Mouse (Mus musculus): ENCODE data around the gene Stard8. TPM values are rescaled to one million over a fixed set of nuclear protein-coding genes. Genes with fewer than 3 reads are reported as not detected.

Gene Stard8
- polyA plus RNA-seq, 2 experiments: 2.0 to 2.2 TPM

DNA sequence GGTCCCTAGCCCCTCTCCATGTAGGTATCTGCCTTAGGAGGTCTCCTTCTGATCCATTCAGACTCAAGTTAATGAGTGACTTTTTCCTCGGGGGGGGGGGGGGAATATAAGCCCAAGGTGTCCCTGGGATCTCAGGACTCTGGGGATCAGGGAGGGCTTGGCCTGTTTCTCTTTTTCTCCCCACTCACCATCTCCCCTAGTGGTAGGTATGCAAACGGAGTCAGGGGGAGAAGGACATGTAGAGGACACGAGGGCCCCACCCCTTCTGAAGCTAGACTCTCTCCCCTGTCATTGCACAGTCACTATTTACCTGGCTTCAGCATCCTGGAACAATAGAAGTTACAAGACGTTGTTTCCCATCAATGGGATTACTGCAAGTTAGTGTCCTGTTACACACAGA lies 45.1 kb downstream of the Stard8 start:
- H3K27ac ChIP-seq: no peak overlapping the region
- DNase-seq (ENCODE audit: low read depth in 3 of 3, low spot score in 3 of 3) (no peak), ATAC-seq (ENCODE audit: insufficient read depth) (no peak)
- no peak overlapping the region for H3K9ac ChIP-seq (replicated peaks)
- peaks cover 0 to 8% of the 10 kb centered on the region in 2 experiments; a peak in 2 of 4 replicates for H3K4me1 ChIP-seq (replicated peaks; ENCODE audit: control insufficient read depth in 2 of 2, insufficient read depth in 2 of 2, low read length in 1 of 2)
- no peaks in the 10 kb centered on the region for H3K36me3 ChIP-seq (replicated peaks; ENCODE audit: control insufficient read depth, insufficient read depth, low read depth)
- TF ChIP-seq EP300 (IDR thresholded peaks at IDR 0.05; ENCODE audit: low read depth) (no peak), CTCF (IDR thresholded peaks at IDR 0.05; ENCODE audit: low read depth) (peak; percentile 20; the same call in 1 of the 2 replicates)
- no peaks in the 10 kb centered on the region for H3K9me3 ChIP-seq (ENCODE audit: control insufficient read depth, low read length)
- no peak overlapping the region for H3K4me2 ChIP-seq (ENCODE audit: low read depth)
- WGBS (ENCODE audit: insufficient replicate concordance): 21% methylated on average over 4 of the region's 4 CpGs
- H3K27me3 ChIP-seq (ENCODE audit: control insufficient read depth, insufficient read depth, low read length): no peaks in the 10 kb centered on the region; the same call in none of the 2 replicates
- no peak overlapping the region for H3K4me3 ChIP-seq (ENCODE audit: insufficient read depth in 1 of 2, low read depth in 2 of 2, low read length in 2 of 2)

DNA sequence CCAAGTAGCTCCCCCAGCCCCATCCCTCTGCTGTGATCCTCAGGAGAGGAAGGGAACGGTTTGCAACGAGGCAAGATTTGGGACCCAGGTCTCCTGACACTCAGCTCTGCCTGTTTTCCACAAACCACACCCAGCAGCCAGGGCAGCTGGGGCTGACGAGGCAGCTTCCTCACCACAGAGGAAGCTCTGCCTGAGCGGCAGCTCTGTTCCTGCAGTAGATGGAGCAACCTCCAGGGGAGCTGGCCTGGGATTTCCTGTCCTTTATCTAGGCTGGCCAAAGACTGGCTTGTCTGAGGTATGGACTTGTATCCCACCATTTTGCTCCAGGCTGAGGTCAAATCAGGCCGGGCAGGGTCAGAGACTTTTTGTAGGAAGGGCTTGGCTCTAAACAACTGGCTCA lies 46.2 kb downstream of the Stard8 start:
- ATAC-seq (ENCODE audit: insufficient read depth) (0 out of 2 replicates have a peak, but pooled peaks have one; percentile 33), DNase-seq (ENCODE audit: low read depth in 3 of 3, low spot score in 3 of 3) (no peak)
- H3K4me3 ChIP-seq (ENCODE audit: insufficient read depth in 1 of 2, low read depth in 2 of 2, low read length in 2 of 2): no peak overlapping the region
- H3K27ac ChIP-seq: no peak overlapping the region
- 26% methylated on average over 5 of the region's 5 CpGs for WGBS (ENCODE audit: insufficient replicate concordance)
- no peak overlapping the region for H3K9ac ChIP-seq (replicated peaks)
- no peaks in the 10 kb centered on the region for H3K36me3 ChIP-seq (replicated peaks; ENCODE audit: control insufficient read depth, insufficient read depth, low read depth)
- H3K4me2 ChIP-seq (ENCODE audit: low read depth): no peak overlapping the region
- peaks cover 0 to 8% of the 10 kb centered on the region in 2 experiments; a peak in 2 of 4 replicates for H3K4me1 ChIP-seq (replicated peaks; ENCODE audit: control insufficient read depth in 2 of 2, insufficient read depth in 2 of 2, low read length in 1 of 2)
- H3K27me3 ChIP-seq (ENCODE audit: control insufficient read depth, insufficient read depth, low read length): no peaks in the 10 kb centered on the region; the same call in 1 of the 2 replicates
- no peaks in the 10 kb centered on the region for H3K9me3 ChIP-seq (ENCODE audit: control insufficient read depth, low read length)
- TF ChIP-seq EP300 (IDR thresholded peaks at IDR 0.05; ENCODE audit: low read depth) (no peak), CTCF (IDR thresholded peaks at IDR 0.05; ENCODE audit: low read depth) (no peak)

GRCm38 (mm10) chrX:99050736-99051481 lies 47.9 kb downstream of the Stard8 start:
- H3K9me3 ChIP-seq (ENCODE audit: control insufficient read depth, low read length): no peaks in the 10 kb centered on the region
- no peaks in the 10 kb centered on the region for H3K27me3 ChIP-seq (ENCODE audit: control insufficient read depth, insufficient read depth, low read length)
- H3K9ac ChIP-seq (replicated peaks): no peak overlapping the region
- WGBS (ENCODE audit: insufficient replicate concordance): 63% methylated on average over 10 of the region's 10 CpGs
- no peaks in the 10 kb centered on the region for H3K36me3 ChIP-seq (replicated peaks; ENCODE audit: control insufficient read depth, insufficient read depth, low read depth)
- H3K4me1 ChIP-seq (replicated peaks; ENCODE audit: control insufficient read depth in 2 of 2, insufficient read depth in 2 of 2, low read length in 1 of 2): peaks cover 0 to 8% of the 10 kb centered on the region in 2 experiments; a peak in 2 of 4 replicates
- no peak overlapping the region for H3K27ac ChIP-seq
- no peak for ATAC-seq (ENCODE audit: insufficient read depth)
- H3K4me2 ChIP-seq (ENCODE audit: low read depth): no peak overlapping the region
- DNase-seq (ENCODE audit: low read depth in 3 of 3, low spot score in 3 of 3): no peak
- no peak overlapping the region for H3K4me3 ChIP-seq (ENCODE audit: insufficient read depth in 1 of 2, low read depth in 2 of 2, low read length in 2 of 2)
- TF ChIP-seq CTCF (IDR thresholded peaks at IDR 0.05; ENCODE audit: low read depth) (no peak), EP300 (IDR thresholded peaks at IDR 0.05; ENCODE audit: low read depth) (no peak)

DNA sequence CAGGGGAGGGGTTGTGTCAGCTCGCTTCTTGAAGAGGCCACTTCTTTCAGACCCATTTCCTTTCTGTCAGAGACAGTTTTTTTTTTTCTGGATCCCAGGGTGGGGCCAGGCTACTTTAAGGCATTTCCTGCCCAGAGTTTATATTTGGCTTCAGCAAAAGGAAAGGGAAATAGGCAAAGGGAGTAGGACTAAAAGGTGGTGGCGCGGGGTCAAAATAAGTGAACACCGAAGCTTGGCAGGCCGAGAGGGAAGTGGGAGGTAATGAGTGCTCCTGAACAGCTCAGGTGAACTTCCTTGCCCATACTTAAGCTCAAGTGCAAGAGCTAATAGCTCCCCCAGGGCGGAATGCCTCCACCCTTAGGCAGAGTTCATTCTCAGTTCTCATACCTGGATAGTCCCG lies 49.2 kb downstream of the Stard8 start:
- TF ChIP-seq CTCF (IDR thresholded peaks at IDR 0.05; ENCODE audit: low read depth) (no peak), EP300 (IDR thresholded peaks at IDR 0.05; ENCODE audit: low read depth) (no peak)
- Histone ChIP-seq H3K27me3 (ENCODE audit: control insufficient read depth, insufficient read depth, low read length) (no peaks in the 10 kb centered on the region), H3K9me3 (ENCODE audit: control insufficient read depth, low read length) (no peaks in the 10 kb centered on the region), H3K4me2 (ENCODE audit: low read depth) (no peak overlapping the region), H3K4me3 (ENCODE audit: insufficient read depth in 1 of 2, low read depth in 2 of 2, low read length in 2 of 2) (no peak overlapping the region), H3K9ac (replicated peaks) (no peak overlapping the region), H3K4me1 (replicated peaks; ENCODE audit: control insufficient read depth in 2 of 2, insufficient read depth in 2 of 2, low read length in 1 of 2) (peaks cover 0 to 6% of the 10 kb centered on the region in 2 experiments; a peak in 2 of 4 replicates), H3K36me3 (replicated peaks; ENCODE audit: control insufficient read depth, insufficient read depth, low read depth) (no peaks in the 10 kb centered on the region), H3K27ac (no peak overlapping the region)
- DNase-seq (ENCODE audit: low read depth in 3 of 3, low spot score in 3 of 3): no peak
- 34% methylated on average over 7 of the region's 7 CpGs for WGBS (ENCODE audit: insufficient replicate concordance)
- ATAC-seq (ENCODE audit: insufficient read depth): no peak

GRCm38 (mm10) chrX:99054512-99054911 lies 51.5 kb downstream of the Stard8 start:
- 55% methylated on average over 7 of the region's 7 CpGs for WGBS (ENCODE audit: insufficient replicate concordance)
- TF ChIP-seq EP300 (IDR thresholded peaks at IDR 0.05; ENCODE audit: low read depth): no peak
- no peak for TF ChIP-seq CTCF (IDR thresholded peaks at IDR 0.05; ENCODE audit: low read depth)

More at GRCm38 (mm10) chrX:99054512-99054911, 51.5 kb downstream of the Stard8 start:
- H3K9me3 ChIP-seq (ENCODE audit: control insufficient read depth, low read length): no peaks in the 10 kb centered on the region
- no peak for ATAC-seq (ENCODE audit: insufficient read depth)
- no peaks in the 10 kb centered on the region for H3K36me3 ChIP-seq (replicated peaks; ENCODE audit: control insufficient read depth, insufficient read depth, low read depth)
- peaks cover 0 to 6% of the 10 kb centered on the region in 2 experiments; a peak in 2 of 4 replicates for H3K4me1 ChIP-seq (replicated peaks; ENCODE audit: control insufficient read depth in 2 of 2, insufficient read depth in 2 of 2, low read length in 1 of 2)
- H3K9ac ChIP-seq (replicated peaks): no peak overlapping the region
- H3K4me3 ChIP-seq (ENCODE audit: insufficient read depth in 1 of 2, low read depth in 2 of 2, low read length in 2 of 2): no peak overlapping the region
- no peak for DNase-seq (ENCODE audit: low read depth in 3 of 3, low spot score in 3 of 3)
- no peak overlapping the region for H3K27ac ChIP-seq
- no peaks in the 10 kb centered on the region for H3K27me3 ChIP-seq (ENCODE audit: control insufficient read depth, insufficient read depth, low read length)
- H3K4me2 ChIP-seq (ENCODE audit: low read depth): no peak overlapping the region

Measured in liver, embryonic 14.5 days (tissue).